Mouse (Mus musculus): ENCODE measurements at regions not wholly inside any gene's neighbourhood (a gene's known extent, or its start where the extent isn't known, plus 50 kb on each side); places are given as distances from the start of the nearest gene placed in this dataset.

DNA sequence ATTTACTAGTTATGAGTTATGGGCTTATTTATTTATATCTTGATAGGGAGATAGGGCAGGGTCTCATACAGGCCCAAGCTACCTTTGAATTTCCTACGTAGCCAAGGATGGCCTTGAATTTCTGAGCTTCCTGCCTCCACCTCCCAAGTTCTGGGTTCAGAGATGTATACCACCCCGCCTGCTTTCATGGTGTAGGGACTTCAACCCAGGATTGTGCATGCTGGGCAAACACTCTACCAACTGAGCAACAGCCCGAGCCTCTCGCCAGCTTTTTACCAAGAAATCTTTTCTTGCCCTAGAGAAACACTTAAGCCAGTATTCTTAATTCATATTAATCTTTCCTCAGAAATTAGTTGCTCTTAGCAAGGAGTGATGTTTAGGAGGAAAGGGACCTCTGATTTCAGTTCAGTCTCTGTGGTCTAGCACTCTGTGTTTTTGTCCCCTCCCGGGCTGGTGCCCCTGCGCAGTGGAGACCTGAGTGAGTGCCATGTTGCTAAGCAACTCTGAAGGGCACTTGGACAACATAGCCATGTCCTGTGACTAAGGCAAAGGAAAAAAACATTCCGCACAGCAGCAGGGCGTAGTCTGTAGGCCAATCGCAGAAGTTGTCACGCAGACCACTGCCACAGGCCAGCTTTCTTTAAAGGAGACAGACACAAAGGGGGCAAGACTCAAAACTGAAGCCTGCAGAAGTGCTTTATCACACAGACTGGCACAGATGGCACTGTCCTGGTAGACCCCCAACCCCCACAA is 83.2 kb upstream of the Gm6793 start:
- Histone ChIP-seq H3K4me2 (replicated peaks; ENCODE audit: low read depth, low read length) (no peak overlapping the region), H3K9ac (replicated peaks; ENCODE audit: low read depth) (no peak overlapping the region), H3K4me3 (ENCODE audit: low read depth, low read length) (no peak overlapping the region), H3K36me3 (ENCODE audit: insufficient read depth, low read length) (no peaks in the 10 kb centered on the region), H3K4me1 (ENCODE audit: insufficient read depth, low read depth, low read length) (no peaks in the 10 kb centered on the region), H3K27me3 (replicated peaks; ENCODE audit: insufficient read depth, low read length) (no peaks in the 10 kb centered on the region), H3K27ac (ENCODE audit: low read length) (peak overlapping the region; percentile 77), H3K9me3 (ENCODE audit: low read length) (no peaks in the 10 kb centered on the region)
- ATAC-seq (peak; percentile 100), DNase-seq (ENCODE audit: low spot score) (peak; percentile 92)
- no peak for TF ChIP-seq EP300 (IDR thresholded peaks at IDR 0.05)
- TF ChIP-seq CTCF (IDR thresholded peaks at IDR 0.05) = no peak
- WGBS = 67% methylated on average over 10 of the region's 10 CpGs

DNA sequence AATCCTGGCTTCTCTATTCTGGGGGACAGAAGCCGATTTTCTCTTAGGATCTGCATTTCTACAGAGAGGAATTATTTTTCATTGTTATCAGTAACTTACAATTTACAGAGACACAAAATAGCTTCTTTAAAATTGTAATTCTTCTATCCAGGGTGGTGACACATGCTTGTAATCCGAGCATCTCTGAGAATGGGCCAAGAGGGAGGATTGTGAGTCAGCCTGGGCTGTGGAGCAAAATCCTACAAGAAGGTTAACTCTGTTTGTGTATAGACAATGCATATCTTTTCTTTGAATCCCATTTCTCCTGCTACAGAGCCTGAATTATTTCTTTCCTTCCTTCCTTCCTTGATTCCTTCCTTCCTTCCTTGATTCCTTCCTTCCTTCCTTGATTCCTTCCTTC is 80.0 kb upstream of the Gm6793 start:
- no peaks in the 10 kb centered on the region for H3K27me3 ChIP-seq (replicated peaks; ENCODE audit: insufficient read depth, low read length)
- H3K36me3 ChIP-seq (ENCODE audit: insufficient read depth, low read length) = no peaks in the 10 kb centered on the region
- H3K4me1 ChIP-seq (ENCODE audit: insufficient read depth, low read depth, low read length) = no peaks in the 10 kb centered on the region
- TF ChIP-seq CTCF (IDR thresholded peaks at IDR 0.05) (no peak), EP300 (IDR thresholded peaks at IDR 0.05) (no peak)
- H3K9ac ChIP-seq (replicated peaks; ENCODE audit: low read depth) = no peak overlapping the region
- no peak overlapping the region for H3K4me3 ChIP-seq (ENCODE audit: low read depth, low read length)
- ATAC-seq (no peak), DNase-seq (ENCODE audit: low spot score) (no peak)
- H3K9me3 ChIP-seq (ENCODE audit: low read length) = no peaks in the 10 kb centered on the region
- H3K4me2 ChIP-seq (replicated peaks; ENCODE audit: low read depth, low read length) = no peak overlapping the region
- WGBS = 72% methylated on average over 2 of the region's 2 CpGs
- H3K27ac ChIP-seq (ENCODE audit: low read length) = no peak overlapping the region

DNA sequence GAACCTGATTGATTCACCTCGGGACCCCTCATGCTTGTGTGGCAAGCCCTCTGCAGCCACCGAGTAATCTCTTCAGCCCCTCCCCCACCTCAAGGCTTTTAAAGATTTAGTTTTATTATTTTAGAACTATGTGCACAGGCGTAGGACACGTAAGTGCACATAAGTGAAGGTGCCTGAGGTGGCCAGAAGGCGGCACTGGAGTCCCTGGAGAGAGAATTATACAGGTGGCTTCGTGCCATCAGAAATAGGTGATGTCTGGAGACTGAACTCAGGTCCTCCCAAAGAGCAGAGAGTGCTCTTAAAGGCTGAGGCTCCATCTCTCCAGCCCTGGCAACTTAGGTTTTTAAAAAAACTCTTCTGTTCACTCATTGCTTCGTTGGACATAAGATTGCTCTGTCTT is 78.7 kb upstream of the Gm6793 start:
- Histone ChIP-seq H3K4me1 (ENCODE audit: insufficient read depth, low read depth, low read length) (no peaks in the 10 kb centered on the region), H3K9ac (replicated peaks; ENCODE audit: low read depth) (no peak overlapping the region), H3K4me2 (replicated peaks; ENCODE audit: low read depth, low read length) (no peak overlapping the region), H3K9me3 (ENCODE audit: low read length) (no peaks in the 10 kb centered on the region), H3K4me3 (ENCODE audit: low read depth, low read length) (no peak overlapping the region), H3K27ac (ENCODE audit: low read length) (no peak overlapping the region), H3K36me3 (ENCODE audit: insufficient read depth, low read length) (no peaks in the 10 kb centered on the region), H3K27me3 (replicated peaks; ENCODE audit: insufficient read depth, low read length) (no peaks in the 10 kb centered on the region)
- ATAC-seq (no peak), DNase-seq (ENCODE audit: low spot score) (peak; percentile 13)
- WGBS = 53% methylated on average over 7 of the region's 7 CpGs
- TF ChIP-seq CTCF (IDR thresholded peaks at IDR 0.05) (peak; percentile 58), EP300 (IDR thresholded peaks at IDR 0.05) (no peak)

DNA sequence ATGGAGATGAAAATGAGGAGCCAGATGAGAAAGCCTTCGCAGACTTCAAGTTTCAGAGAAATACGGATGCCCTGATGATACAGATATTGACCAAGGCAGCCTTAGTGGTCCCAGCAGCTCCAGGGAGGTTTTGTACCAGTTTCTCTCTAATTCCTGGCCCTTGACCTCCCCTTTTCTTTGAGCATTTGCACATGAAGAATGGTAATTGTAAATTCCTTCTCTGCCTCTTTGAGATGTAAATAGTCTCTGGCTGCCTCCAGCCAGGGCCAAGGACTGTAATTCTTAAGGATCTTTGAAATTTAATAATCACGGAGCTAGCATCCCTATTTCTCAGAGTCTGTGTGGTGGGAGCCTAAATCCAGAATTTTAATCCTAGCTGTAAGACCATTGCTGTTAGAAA is 78.0 kb upstream of the Gm6793 start:
- no peaks in the 10 kb centered on the region for H3K9me3 ChIP-seq (ENCODE audit: low read length)
- no peak for DNase-seq (ENCODE audit: low spot score)
- no peak overlapping the region for H3K9ac ChIP-seq (replicated peaks; ENCODE audit: low read depth)
- no peak overlapping the region for H3K27ac ChIP-seq (ENCODE audit: low read length)
- TF ChIP-seq EP300 (IDR thresholded peaks at IDR 0.05) (no peak), CTCF (IDR thresholded peaks at IDR 0.05) (no peak)
- no peak overlapping the region for H3K4me3 ChIP-seq (ENCODE audit: low read depth, low read length)
- no peak overlapping the region for H3K4me2 ChIP-seq (replicated peaks; ENCODE audit: low read depth, low read length)
- H3K36me3 ChIP-seq (ENCODE audit: insufficient read depth, low read length) = no peaks in the 10 kb centered on the region
- H3K27me3 ChIP-seq (replicated peaks; ENCODE audit: insufficient read depth, low read length) = no peaks in the 10 kb centered on the region
- no peak for ATAC-seq
- 69% methylated on average over 3 of the region's 3 CpGs for WGBS
- H3K4me1 ChIP-seq (ENCODE audit: insufficient read depth, low read depth, low read length) = no peaks in the 10 kb centered on the region

DNA sequence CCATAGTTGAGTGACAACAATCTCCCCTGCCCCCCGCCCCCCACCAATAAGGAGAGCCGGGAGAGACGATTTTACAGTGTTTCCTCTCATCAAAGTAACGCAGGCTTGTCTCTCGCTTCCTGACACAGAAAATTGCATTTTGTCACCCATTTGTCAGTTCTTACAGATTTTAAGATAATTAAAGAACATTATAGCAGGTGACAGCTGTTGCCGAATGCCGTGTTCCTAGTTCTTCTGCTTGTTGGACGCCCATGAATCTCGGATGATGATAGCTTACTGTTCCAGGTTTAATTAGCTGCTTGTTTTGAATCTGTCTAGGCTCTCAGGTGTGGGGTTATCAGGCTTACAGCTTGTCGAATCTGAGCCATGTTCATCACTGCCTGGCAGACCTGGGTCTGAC is 63.8 kb upstream of the Gm6793 start:
- no peaks in the 10 kb centered on the region for H3K4me1 ChIP-seq (ENCODE audit: insufficient read depth, low read depth, low read length)
- 57% methylated on average over 10 of the region's 10 CpGs for WGBS
- TF ChIP-seq EP300 (IDR thresholded peaks at IDR 0.05) (no peak), CTCF (IDR thresholded peaks at IDR 0.05) (no peak)
- no peaks in the 10 kb centered on the region for H3K36me3 ChIP-seq (ENCODE audit: insufficient read depth, low read length)
- no peak overlapping the region for H3K9ac ChIP-seq (replicated peaks; ENCODE audit: low read depth)
- H3K4me3 ChIP-seq (ENCODE audit: low read depth, low read length) = no peak overlapping the region
- no peak overlapping the region for H3K27ac ChIP-seq (ENCODE audit: low read length)
- no peaks in the 10 kb centered on the region for H3K27me3 ChIP-seq (replicated peaks; ENCODE audit: insufficient read depth, low read length)
- ATAC-seq (no peak), DNase-seq (ENCODE audit: low spot score) (no peak)
- H3K9me3 ChIP-seq (ENCODE audit: low read length) = no peaks in the 10 kb centered on the region
- H3K4me2 ChIP-seq (replicated peaks; ENCODE audit: low read depth, low read length) = no peak overlapping the region

DNA sequence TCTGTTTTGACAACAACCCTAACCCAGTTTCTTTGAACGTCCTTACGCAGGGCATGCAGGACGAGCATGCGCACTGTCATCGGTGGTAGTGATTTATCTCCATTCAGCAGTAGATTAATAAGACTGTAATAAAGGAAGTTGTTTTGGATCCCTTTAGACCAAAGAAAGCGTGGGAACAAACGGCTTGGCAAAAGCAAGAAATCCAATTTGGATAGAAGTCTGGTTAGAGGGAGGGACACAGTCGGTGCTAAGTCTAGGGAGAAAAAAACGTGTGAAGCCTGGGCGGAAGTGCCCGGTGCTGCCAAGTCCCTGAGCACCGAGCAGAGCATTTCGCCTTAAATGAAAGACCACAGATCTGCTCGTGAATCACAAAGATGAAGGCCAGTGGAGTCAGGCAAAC is 57.4 kb upstream of the Gm6793 start:
- no peak for TF ChIP-seq EP300 (IDR thresholded peaks at IDR 0.05)
- no peak for TF ChIP-seq CTCF (IDR thresholded peaks at IDR 0.05)
- 73% methylated on average over 14 of the region's 14 CpGs for WGBS
- DNase-seq (ENCODE audit: low spot score) (no peak), ATAC-seq (no peak)
- Histone ChIP-seq H3K4me2 (replicated peaks; ENCODE audit: low read depth, low read length) (no peak overlapping the region), H3K9me3 (ENCODE audit: low read length) (no peaks in the 10 kb centered on the region), H3K4me1 (ENCODE audit: insufficient read depth, low read depth, low read length) (no peaks in the 10 kb centered on the region), H3K27ac (ENCODE audit: low read length) (no peak overlapping the region), H3K9ac (replicated peaks; ENCODE audit: low read depth) (no peak overlapping the region), H3K36me3 (ENCODE audit: insufficient read depth, low read length) (no peaks in the 10 kb centered on the region), H3K27me3 (replicated peaks; ENCODE audit: insufficient read depth, low read length) (no peaks in the 10 kb centered on the region), H3K4me3 (ENCODE audit: low read depth, low read length) (no peak overlapping the region)

DNA sequence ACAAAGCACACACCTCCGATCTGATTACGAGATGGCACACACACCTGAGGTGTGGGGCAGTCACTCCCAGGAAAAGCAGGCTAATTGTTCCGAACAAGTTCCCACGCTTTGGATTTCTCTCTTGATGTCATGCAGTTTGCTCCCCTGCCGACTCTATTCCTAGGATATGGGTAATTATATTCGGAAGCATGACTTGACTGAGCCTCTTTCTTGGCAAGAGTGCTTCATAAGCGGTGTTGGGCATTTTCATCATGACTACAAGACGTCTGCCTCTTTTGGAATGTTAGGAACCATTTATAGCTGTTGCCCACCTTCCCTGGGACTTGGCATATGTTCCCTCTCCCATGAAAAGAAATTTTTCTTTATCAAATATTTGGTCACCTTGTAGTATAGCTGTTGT is 55.4 kb upstream of the Gm6793 start:
- Histone ChIP-seq H3K27ac (ENCODE audit: low read length) (no peak overlapping the region), H3K27me3 (replicated peaks; ENCODE audit: insufficient read depth, low read length) (no peaks in the 10 kb centered on the region), H3K36me3 (ENCODE audit: insufficient read depth, low read length) (no peaks in the 10 kb centered on the region), H3K4me1 (ENCODE audit: insufficient read depth, low read depth, low read length) (no peaks in the 10 kb centered on the region), H3K4me2 (replicated peaks; ENCODE audit: low read depth, low read length) (no peak overlapping the region), H3K4me3 (ENCODE audit: low read depth, low read length) (no peak overlapping the region), H3K9me3 (ENCODE audit: low read length) (no peaks in the 10 kb centered on the region), H3K9ac (replicated peaks; ENCODE audit: low read depth) (no peak overlapping the region)
- ATAC-seq = no peak
- TF ChIP-seq CTCF (IDR thresholded peaks at IDR 0.05) = no peak
- TF ChIP-seq EP300 (IDR thresholded peaks at IDR 0.05) = no peak
- no peak for DNase-seq (ENCODE audit: low spot score)
- WGBS = 74% methylated on average over 8 of the region's 8 CpGs

All from lung, postnatal 0 days (tissue).